Mouse (Mus musculus) lung, adult 2 months (tissue): Measurements from ENCODE around the gene Rem2. TPM values are rescaled to one million over a fixed set of nuclear protein-coding genes. Genes with fewer than 3 reads are reported as not detected.

Source experiments
- DNase-seq: peaks from one replicate; pipeline ENCODE4 v3.0.0; 2022
- H3K4me1 ChIP-seq: fragments of 200-500 bp; 2 replicates; pipeline ENCODE4 v1.6.1; 2011; ENCODE audit warnings: low read length; ENCODE audit not compliant: control insufficient read depth, insufficient read depth
- H3K4me3 ChIP-seq: fragments of 200-500 bp; replicated peaks from 2 replicates; pipeline ENCODE3; 2011; ENCODE audit warnings: low read depth, mild to moderate bottlenecking, control low read depth, low read length; ENCODE audit errors: extremely low read depth
- CTCF ChIP-seq: fragments of 200-500 bp; IDR thresholded peaks from 2 replicates; pipeline ENCODE4 v1.5.1; 2011; ENCODE audit warnings: mild to moderate bottlenecking, low read length, control low read depth; ENCODE audit not compliant: insufficient read depth
- POLR2A ChIP-seq: fragments of 200-500 bp; IDR thresholded peaks from 2 replicates; pipeline ENCODE4 v1.6.1; 2011; ENCODE audit warnings: low read depth, mild to moderate bottlenecking, control low read depth, low read length, borderline replicate concordance; ENCODE audit errors: extremely low read depth
- WGBS: fragments of 180-500 bp; shearing (Covaris S2); methylation state at CpG from one replicate; pipeline ENCODE4 v1.1.7; 2018; 5-methylcytosine and 5-hydroxymethylcytosine counted together
- polyA plus RNA-seq: library from polyadenylated mRNA; depleted of rRNA; stranded (reverse); fragments of >200 nt; gene quantifications from 2 replicates; pipeline ENCODE4 v1.2.3, GENCODE M21; 2012

Rem2 gene
- polyA plus RNA-seq, 1 experiment = 3.0 TPM

DNA sequence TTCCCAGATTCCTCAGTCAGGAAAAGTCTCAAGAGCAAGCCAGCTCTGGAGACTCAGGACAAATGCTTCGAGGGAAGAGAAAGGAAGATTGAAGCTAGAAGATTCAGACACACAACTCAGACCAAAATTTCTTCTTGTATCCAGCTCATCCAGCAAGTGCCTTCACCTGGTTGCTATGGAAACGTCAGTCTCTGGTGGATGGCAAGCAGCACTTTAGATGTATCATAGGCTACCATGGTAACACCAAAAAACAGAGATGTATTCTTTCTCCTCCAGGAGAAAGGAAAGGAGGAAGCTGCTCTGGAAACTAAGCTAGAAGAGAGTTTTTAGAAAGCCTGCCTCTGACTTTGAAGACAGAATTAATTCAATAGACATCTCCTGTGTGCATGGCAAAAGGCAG is 11.8 kb downstream of the Rem2 start:
- TF ChIP-seq POLR2A = no peak
- TF ChIP-seq CTCF = no peak
- no peak for DNase-seq
- H3K4me1 ChIP-seq = no peaks in the 10 kb centered on the region
- H3K4me3 ChIP-seq = no peak overlapping the region
- whole genome bisulfite sequencing = 64% methylated on average over 2 of the region's 2 CpGs

DNA sequence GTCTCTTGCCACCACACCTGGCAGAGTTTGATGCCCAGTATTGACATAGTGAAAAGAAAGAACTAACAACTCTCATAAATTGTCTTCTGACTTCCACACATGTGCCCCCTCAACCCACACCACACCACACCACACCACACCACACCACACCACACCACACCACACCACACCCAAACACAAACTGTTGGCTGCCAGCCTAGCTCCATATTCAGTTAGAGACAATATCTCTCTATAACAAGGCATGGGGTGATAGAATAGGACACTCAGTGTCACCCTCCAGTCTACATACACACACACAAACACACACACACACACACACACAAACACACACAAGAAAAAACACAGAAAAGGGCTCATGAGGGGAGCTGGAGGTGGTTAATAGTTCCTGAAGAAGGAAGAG is 12.4 kb downstream of the Rem2 start:
- H3K4me3 ChIP-seq = no peak overlapping the region
- TF ChIP-seq CTCF = no peak
- TF ChIP-seq POLR2A = no peak
- no peaks in the 10 kb centered on the region for H3K4me1 ChIP-seq
- DNase-seq = no peak

DNA sequence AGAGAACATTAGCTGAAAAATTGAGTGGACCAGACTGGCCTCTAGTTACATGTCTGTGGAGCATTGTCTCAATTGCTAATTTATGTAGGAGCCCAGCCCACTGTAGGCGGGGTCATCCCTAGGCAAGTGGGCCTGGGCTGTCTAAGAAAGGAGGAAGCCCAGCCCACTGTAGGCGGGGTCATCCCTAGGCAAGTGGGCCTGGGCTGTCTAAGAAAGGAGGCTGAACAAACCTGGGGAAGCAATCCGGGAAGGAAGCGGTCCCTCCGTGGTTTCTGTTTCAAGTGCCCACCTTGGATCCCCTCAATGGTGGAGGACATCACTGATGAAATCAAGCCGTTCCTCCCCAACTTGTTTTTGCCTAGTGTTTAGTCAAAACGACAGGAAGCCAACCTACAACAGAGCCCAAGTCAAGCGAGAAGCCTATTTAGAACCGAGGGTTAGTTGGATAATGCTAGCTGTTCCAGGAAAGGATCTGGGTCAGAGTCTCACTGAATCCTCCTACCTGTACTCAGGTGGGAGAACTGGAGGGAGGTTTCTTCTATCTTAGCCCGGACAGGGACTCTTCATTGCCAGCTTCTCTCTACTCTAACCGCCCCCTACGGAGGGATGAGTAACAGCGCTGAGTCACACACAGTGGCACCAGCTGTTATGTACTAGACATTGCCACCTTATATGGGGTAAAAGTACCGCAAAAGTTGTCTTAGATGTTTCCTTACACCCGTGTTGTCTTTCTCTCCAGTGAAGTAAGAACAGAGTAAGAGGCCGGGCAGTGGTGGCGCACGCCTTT is 16.6 kb downstream of the Rem2 start:
- no peak overlapping the region for H3K4me3 ChIP-seq
- TF ChIP-seq POLR2A (no peak), CTCF (no peak)
- DNase-seq = no peak
- no peaks in the 10 kb centered on the region for H3K4me1 ChIP-seq
- WGBS = 64% methylated on average over 18 of the region's 18 CpGs

DNA sequence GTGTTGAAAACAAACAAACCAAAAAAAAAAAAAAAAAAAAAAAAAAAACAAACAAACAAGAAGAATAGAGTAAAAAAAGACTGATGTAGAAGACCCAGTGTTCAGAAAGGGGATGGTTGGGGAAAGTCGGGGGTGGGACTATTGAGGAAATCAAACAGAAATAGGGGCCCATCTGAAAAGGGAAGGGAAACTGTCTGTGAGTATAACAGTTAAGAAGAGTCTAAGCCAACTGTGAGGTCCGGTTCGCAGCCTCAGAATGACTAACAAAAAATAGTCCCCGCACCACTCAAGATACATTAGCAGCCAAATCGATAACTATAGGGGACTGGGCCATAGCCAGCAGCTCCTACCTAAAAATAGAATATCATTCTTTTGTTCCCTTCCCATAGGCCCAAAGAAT is 17.3 kb downstream of the Rem2 start:
- no peak overlapping the region for H3K4me3 ChIP-seq
- no peak for DNase-seq
- WGBS = 81% methylated on average over 5 of the region's 5 CpGs
- H3K4me1 ChIP-seq = no peaks in the 10 kb centered on the region
- TF ChIP-seq CTCF = no peak
- TF ChIP-seq POLR2A = no peak

DNA sequence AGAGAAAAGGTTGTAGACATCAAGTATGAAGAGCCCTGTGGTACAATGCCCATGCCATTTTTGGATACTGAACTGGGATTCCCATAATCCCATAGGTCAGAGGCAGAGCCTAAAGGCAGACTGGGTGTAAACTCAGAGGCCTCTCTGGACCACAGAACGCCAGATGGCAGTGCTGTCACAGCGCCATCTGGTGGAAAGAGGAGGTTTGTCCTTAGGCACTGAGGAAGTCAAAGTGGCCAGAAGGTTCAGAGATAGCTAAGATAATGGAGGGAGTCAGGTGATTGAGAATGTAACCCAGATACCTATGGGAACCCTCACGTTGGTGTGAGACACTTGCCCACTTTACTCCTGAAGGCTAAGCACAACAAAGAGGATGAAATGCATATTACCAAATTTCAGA is 18.3 kb downstream of the Rem2 start:
- TF ChIP-seq POLR2A (no peak), CTCF (peak; percentile 93)
- Histone ChIP-seq H3K4me3 (no peak overlapping the region), H3K4me1 (no peaks in the 10 kb centered on the region)
- DNase-seq = peak; percentile 64
- WGBS = under 1% methylated on average over 3 of the region's 3 CpGs

DNA sequence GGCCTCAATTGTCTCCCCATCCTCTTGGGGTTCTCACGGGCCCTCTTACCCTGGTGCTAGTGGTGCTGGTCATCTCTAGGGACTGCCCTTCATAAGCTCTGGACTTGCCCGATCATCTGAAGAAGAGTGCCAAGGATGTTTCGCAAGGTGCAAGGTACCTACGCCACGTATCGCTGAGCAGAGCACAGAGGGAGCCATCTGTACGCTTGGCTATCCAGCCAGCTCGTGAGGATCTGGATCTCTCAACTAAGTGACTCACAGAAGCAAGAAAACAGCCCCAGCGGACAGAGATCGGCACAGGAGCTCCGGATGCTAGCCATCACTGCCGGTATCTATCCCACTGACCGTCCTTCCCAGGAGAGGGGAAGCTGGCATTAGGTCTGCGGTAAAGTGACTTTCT is 20.8 kb downstream of the Rem2 start:
- H3K4me1 ChIP-seq = no peaks in the 10 kb centered on the region
- DNase-seq = no peak
- 87% methylated on average over 14 of the region's 14 CpGs for WGBS
- no peak for TF ChIP-seq CTCF
- TF ChIP-seq POLR2A = no peak
- H3K4me3 ChIP-seq = no peak overlapping the region

DNA sequence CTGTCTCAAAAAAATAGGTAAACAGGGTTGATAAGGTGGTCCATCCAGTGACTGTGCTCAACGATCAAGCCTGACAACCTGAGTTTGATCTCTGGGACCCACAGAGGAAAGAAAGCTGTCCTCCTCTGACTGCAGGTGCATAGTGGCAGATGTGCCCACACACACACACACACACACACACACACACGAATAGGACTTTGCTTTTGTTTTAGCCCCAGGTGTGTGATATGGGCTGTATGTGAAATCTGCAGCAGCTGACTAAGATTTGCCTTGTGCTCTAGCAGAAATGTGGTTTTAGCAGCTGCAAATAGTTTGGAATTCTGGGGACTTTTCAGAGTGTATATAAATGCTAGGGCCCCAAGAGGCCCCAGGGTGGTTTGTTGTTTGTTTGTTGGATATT is 23.4 kb downstream of the Rem2 start:
- no peak for DNase-seq
- TF ChIP-seq CTCF = no peak
- WGBS = 66% methylated on average over 2 of the region's 2 CpGs

DNA sequence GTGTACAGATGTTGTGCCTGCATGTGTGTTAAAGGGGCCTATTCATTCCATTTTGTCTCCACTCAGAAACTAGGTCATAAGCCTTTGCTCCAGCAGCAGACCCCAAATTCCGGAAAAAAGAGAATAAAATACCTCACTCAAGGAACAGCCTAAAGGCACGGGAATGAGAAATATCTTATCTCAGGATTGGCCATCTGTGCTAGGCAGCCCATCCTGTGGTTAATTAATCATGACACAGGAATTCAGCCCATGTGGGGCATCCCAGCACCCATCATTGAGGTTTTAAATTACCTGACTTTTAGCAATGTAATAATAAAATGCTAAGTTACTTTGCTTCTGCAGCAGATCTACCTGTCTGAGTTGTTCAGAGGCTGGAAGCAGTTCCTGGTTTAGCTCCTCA is 25.5 kb downstream of the Rem2 start:
- 55% methylated on average over 2 of the region's 2 CpGs for WGBS
- TF ChIP-seq CTCF = no peak
- no peak for TF ChIP-seq POLR2A
- DNase-seq = no peak
- Histone ChIP-seq H3K4me1 (no peaks in the 10 kb centered on the region), H3K4me3 (no peak overlapping the region)

More for the DNA sequence above, 23.4 kb downstream of the Rem2 start:
- Histone ChIP-seq H3K4me3 (no peak overlapping the region), H3K4me1 (no peaks in the 10 kb centered on the region)

DNA sequence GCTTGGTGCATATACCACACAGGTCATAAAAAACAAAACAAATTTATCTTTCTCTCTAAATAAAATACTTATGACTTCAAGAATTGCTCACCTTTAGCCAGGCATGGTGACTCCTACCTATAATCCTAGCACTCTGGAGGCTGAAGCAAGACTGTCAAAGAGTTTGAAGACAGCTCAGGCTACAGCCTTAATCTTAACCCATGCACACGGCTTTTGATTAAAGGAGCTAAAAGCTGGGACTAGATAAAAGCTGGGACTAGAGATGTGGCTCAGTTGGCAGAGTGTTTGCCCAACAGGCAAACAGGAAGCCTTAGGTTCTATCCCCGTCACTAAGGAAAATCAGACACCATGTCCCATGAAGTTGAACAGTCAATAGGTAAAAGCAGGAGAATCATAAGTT is 27.2 kb downstream of the Rem2 start:
- DNase-seq = no peak
- TF ChIP-seq CTCF (no peak), POLR2A (no peak)
- Histone ChIP-seq H3K4me1 (no peaks in the 10 kb centered on the region), H3K4me3 (no peak overlapping the region)
- WGBS = 73% methylated on average over 2 of the region's 2 CpGs

DNA sequence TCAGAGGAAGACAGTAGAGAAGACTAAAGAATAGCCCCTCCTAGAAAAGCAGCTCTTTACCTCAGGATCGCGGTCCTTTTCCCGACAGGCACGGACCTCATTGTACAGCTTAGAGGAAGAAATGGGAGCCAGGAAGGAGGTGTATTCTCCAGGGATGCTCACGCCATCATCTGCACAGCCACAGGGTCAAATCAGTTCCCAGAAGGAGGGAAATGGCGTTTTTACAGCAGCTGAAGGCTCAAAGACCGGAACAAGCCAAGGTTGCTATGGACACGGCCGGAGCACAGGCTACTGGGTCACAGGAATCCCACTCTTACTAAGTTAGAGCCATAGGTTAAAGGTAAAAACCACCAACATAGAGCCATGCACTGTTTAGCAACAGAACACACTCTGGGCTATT is 33.9 kb downstream of the Rem2 start:
- 89% methylated on average over 9 of the region's 9 CpGs for WGBS
- H3K4me3 ChIP-seq = no peak overlapping the region
- no peaks in the 10 kb centered on the region for H3K4me1 ChIP-seq
- DNase-seq = no peak
- no peak for TF ChIP-seq CTCF
- TF ChIP-seq POLR2A = no peak

DNA sequence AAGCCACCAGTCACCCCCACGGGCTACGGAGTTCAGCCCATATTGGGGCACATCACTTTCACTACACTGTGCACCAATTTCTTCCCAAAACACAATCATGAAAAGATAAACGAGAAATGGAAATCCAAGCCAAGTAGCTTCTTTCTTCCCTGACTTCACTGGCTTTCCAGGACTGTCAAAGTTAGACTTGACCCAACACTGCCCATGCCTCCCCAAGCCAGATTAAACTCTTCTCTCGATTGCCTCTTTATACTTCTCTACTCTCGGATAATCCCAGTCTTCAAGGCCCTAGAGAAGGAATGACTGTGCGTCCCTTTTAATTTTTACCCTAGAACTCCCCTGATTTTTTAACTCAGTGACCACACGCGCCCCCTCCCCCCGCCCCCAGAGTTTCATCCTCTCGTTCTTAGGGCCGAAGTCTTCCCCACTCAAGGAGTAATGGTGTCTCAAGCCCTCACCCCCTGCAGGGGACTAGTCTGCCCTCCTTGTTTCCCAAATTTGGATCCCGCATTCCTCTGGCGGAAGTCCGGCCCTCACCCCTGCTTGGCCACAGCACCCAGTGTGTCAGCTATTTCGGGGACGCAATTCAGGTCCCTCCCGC is 40.9 kb downstream of the Rem2 start:
- no peak for DNase-seq
- 3% methylated on average over 17 of the region's 17 CpGs for WGBS
- TF ChIP-seq CTCF (no peak), POLR2A (no peak)
- H3K4me3 ChIP-seq = peak overlapping the region; percentile 84
- H3K4me1 ChIP-seq = peaks cover 4% of the 10 kb centered on the region
